Mouse (Mus musculus) cerebellum, postnatal 36 days (tissue): ENCODE results near the gene Zeb2.

Source experiments
- DNase-seq, 2 experiments: peaks; one replicate each; pipeline ENCODE4 v3.0.0; 2021 to 2022; ENCODE audit warnings: mixed read lengths in 2 of 2

Zeb2 gene

GRCm38 (mm10) chr2:45117087-45117561, at the start of gene Zeb2:
TSS of gene Zeb2 (minus strand) at chr2:45117395.
- DNase-seq: peak in 1 of 2 experiments; percentile 17

GRCm38 (mm10) chr2:45158785-45159184, 41.6 kb upstream of the Zeb2 start:
- no peak for DNase-seq

GRCm38 (mm10) chr2:45158351-45158782, 41.2 kb upstream of the Zeb2 start:
- DNase-seq: no peak

GRCm38 (mm10) chr2:45153315-45153714, 36.1 kb upstream of the Zeb2 start:
- no peak for DNase-seq

GRCm38 (mm10) chr2:45143162-45143561, 26.0 kb upstream of the Zeb2 start:
- no peak for DNase-seq

- DNase-seq: no peak
Measured at GRCm38 (mm10) chr2:45138906-45139305, 21.7 kb upstream of the Zeb2 start.

GRCm38 (mm10) chr2:45136783-45137182, 19.6 kb upstream of the Zeb2 start:
- no peak for DNase-seq

- no peak for DNase-seq
Measured at GRCm38 (mm10) chr2:45133225-45133624, 16.0 kb upstream of the Zeb2 start.

- no peak for DNase-seq
Measured at GRCm38 (mm10) chr2:45130461-45131156, 13.4 kb upstream of the Zeb2 start.

- no peak for DNase-seq
Measured at GRCm38 (mm10) chr2:45129556-45129955, 12.4 kb upstream of the Zeb2 start.

GRCm38 (mm10) chr2:45128696-45129095, 11.5 kb upstream of the Zeb2 start:
- DNase-seq: no peak

- no peak for DNase-seq
Measured at GRCm38 (mm10) chr2:45126401-45126800, 9.2 kb upstream of the Zeb2 start.

- no peak for DNase-seq
Measured at GRCm38 (mm10) chr2:45125181-45125580, 8.0 kb upstream of the Zeb2 start.

GRCm38 (mm10) chr2:45123490-45123889, 6.3 kb upstream of the Zeb2 start:
- DNase-seq: no peak

- DNase-seq: no peak
Measured at GRCm38 (mm10) chr2:45118121-45118520, 926 bp upstream of the Zeb2 start.

- no peak for DNase-seq
Measured at GRCm38 (mm10) chr2:45117592-45117991, 397 bp upstream of the Zeb2 start.

GRCm38 (mm10) chr2:45116531-45117024, 617 bp downstream of the Zeb2 start:
- DNase-seq: no peak

- DNase-seq: peak in 1 of 2 experiments; percentile 18
Measured at GRCm38 (mm10) chr2:45115720-45116495, 1.3 kb downstream of the Zeb2 start.

- no peak for DNase-seq
Measured at GRCm38 (mm10) chr2:45115211-45115610, 2.0 kb downstream of the Zeb2 start.

- no peak for DNase-seq
Measured at GRCm38 (mm10) chr2:45114596-45114995, 2.6 kb downstream of the Zeb2 start.

- no peak for DNase-seq
Measured at GRCm38 (mm10) chr2:45113912-45114311, 3.3 kb downstream of the Zeb2 start.

GRCm38 (mm10) chr2:45112891-45113683, 4.1 kb downstream of the Zeb2 start:
- DNase-seq: no peak
